Mouse (Mus musculus): ENCODE data around the gene Grm8. TPM values are rescaled to one million over a fixed set of nuclear protein-coding genes. Genes with fewer than 3 reads are reported as not detected.

Gene Grm8
- polyA plus RNA-seq, 2 experiments = 1.1 to 1.8 TPM

DNA sequence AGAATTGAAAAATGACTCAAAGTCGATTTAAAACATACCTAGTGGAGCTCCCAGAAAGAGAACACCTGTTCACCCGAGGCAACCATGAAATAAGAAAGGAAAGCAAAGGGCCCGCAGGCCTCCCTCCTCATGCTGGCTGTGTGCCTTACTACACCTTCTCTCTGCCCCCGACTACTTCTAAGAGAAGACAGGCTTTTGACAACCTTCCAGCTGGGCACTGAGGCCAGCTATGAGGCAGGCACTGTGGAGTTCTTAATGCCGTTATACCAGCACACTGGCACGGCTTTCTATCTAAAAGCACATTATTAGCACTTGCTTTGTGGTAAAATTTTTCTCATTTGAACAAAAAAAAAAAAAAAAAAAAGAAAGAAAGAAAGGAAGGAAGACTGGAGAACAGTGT, 589.5 kb downstream of the Grm8 start:
- H3K9me3 ChIP-seq (ENCODE audit: control insufficient read depth, low read length) = no peaks in the 10 kb centered on the region
- WGBS = 65% methylated on average over 6 of the region's 6 CpGs
- no peaks in the 10 kb centered on the region for H3K27me3 ChIP-seq (ENCODE audit: control insufficient read depth, insufficient read depth, low read length)
- H3K27ac ChIP-seq (replicated peaks; ENCODE audit: low read depth, low read length) = no peak overlapping the region
- DNase-seq (ENCODE audit: low spot score) (no peak), ATAC-seq (ENCODE audit: low FRiP score, low read depth) (no peak)
- no peaks in the 10 kb centered on the region for H3K36me3 ChIP-seq (ENCODE audit: control insufficient read depth, insufficient read depth, low read length)
- TF ChIP-seq POLR2A (IDR thresholded peaks at IDR 0.05; ENCODE audit: borderline replicate concordance, extremely low read depth, insufficient read depth, insufficient read length) = no peak
- no peak overlapping the region for H3K9ac ChIP-seq (ENCODE audit: low read depth, low read length, severe bottlenecking)
- H3K4me3 ChIP-seq (replicated peaks; ENCODE audit: low read length) = no peak overlapping the region
- H3K4me2 ChIP-seq (replicated peaks; ENCODE audit: low read depth, low read length, severe bottlenecking) = no peak overlapping the region
- H3K4me1 ChIP-seq (ENCODE audit: control insufficient read depth, insufficient read depth, low read length) = no peaks in the 10 kb centered on the region

GRCm38 (mm10) chr6:27517620-27518019, 617.4 kb downstream of the Grm8 start:
- H3K9ac ChIP-seq (ENCODE audit: low read depth, low read length, severe bottlenecking) = no peak overlapping the region
- ATAC-seq (ENCODE audit: low FRiP score, low read depth) (no peak), DNase-seq (ENCODE audit: low spot score) (no peak)
- 69% methylated on average over 1 of the region's 1 CpGs for WGBS
- no peaks in the 10 kb centered on the region for H3K36me3 ChIP-seq (ENCODE audit: control insufficient read depth, insufficient read depth, low read length)
- H3K27ac ChIP-seq (replicated peaks; ENCODE audit: low read depth, low read length) = no peak overlapping the region
- H3K4me2 ChIP-seq (replicated peaks; ENCODE audit: low read depth, low read length, severe bottlenecking) = no peak overlapping the region
- no peaks in the 10 kb centered on the region for H3K27me3 ChIP-seq (ENCODE audit: control insufficient read depth, insufficient read depth, low read length)
- no peaks in the 10 kb centered on the region for H3K9me3 ChIP-seq (ENCODE audit: control insufficient read depth, low read length)
- TF ChIP-seq POLR2A (IDR thresholded peaks at IDR 0.05; ENCODE audit: borderline replicate concordance, extremely low read depth, insufficient read depth, insufficient read length) = no peak
- no peak overlapping the region for H3K4me3 ChIP-seq (replicated peaks; ENCODE audit: low read length)
- H3K4me1 ChIP-seq (ENCODE audit: control insufficient read depth, insufficient read depth, low read length) = no peaks in the 10 kb centered on the region

- no peak for TF ChIP-seq POLR2A (IDR thresholded peaks at IDR 0.05; ENCODE audit: borderline replicate concordance, extremely low read depth, insufficient read depth, insufficient read length)
- WGBS = 29% methylated on average over 5 of the region's 5 CpGs
- H3K36me3 ChIP-seq (ENCODE audit: control insufficient read depth, insufficient read depth, low read length) = no peaks in the 10 kb centered on the region
These were observed 674.0 kb downstream of the Grm8 start for GRCm38 (mm10) chr6:27460998-27461397.

DNA sequence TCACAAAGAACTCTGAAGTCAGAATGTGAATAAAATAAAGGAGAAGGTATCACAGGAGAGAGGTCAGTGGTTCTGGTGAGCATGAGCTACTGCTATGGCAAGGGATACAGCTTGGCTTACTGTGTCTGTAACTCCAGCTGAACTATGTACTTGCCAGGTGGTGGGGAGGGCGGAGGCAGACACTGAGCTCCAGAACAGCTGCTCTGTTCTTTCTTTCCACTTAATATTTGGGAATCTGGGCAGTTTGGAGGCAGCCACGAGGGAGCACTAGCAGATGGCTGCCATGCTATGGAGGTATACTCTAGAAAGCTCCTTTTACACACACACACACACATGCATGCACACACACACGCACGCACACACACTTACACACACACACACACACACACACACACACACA, 726.5 kb downstream of the Grm8 start:
- ATAC-seq (ENCODE audit: low FRiP score, low read depth) (peak; percentile 79), DNase-seq (ENCODE audit: low spot score) (peak; percentile 29)
- Histone ChIP-seq H3K4me1 (ENCODE audit: control insufficient read depth, insufficient read depth, low read length) (no peaks in the 10 kb centered on the region), H3K4me2 (replicated peaks; ENCODE audit: low read depth, low read length, severe bottlenecking) (no peak overlapping the region), H3K27ac (replicated peaks; ENCODE audit: low read depth, low read length) (no peak overlapping the region), H3K9me3 (ENCODE audit: control insufficient read depth, low read length) (no peaks in the 10 kb centered on the region), H3K27me3 (ENCODE audit: control insufficient read depth, insufficient read depth, low read length) (no peaks in the 10 kb centered on the region), H3K4me3 (replicated peaks; ENCODE audit: low read length) (no peak overlapping the region), H3K9ac (ENCODE audit: low read depth, low read length, severe bottlenecking) (no peak overlapping the region), H3K36me3 (ENCODE audit: control insufficient read depth, insufficient read depth, low read length) (no peaks in the 10 kb centered on the region)
- TF ChIP-seq POLR2A (IDR thresholded peaks at IDR 0.05; ENCODE audit: borderline replicate concordance, extremely low read depth, insufficient read depth, insufficient read length) = no peak
- WGBS = 65% methylated on average over 4 of the region's 4 CpGs

More at GRCm38 (mm10) chr6:27460998-27461397, 674.0 kb downstream of the Grm8 start:
- ATAC-seq (ENCODE audit: low FRiP score, low read depth) (no peak), DNase-seq (ENCODE audit: low spot score) (no peak)
- no peaks in the 10 kb centered on the region for H3K9me3 ChIP-seq (ENCODE audit: control insufficient read depth, low read length)
- no peak overlapping the region for H3K4me2 ChIP-seq (replicated peaks; ENCODE audit: low read depth, low read length, severe bottlenecking)
- H3K9ac ChIP-seq (ENCODE audit: low read depth, low read length, severe bottlenecking) = no peak overlapping the region
- no peak overlapping the region for H3K27ac ChIP-seq (replicated peaks; ENCODE audit: low read depth, low read length)
- no peaks in the 10 kb centered on the region for H3K4me1 ChIP-seq (ENCODE audit: control insufficient read depth, insufficient read depth, low read length)
- H3K27me3 ChIP-seq (ENCODE audit: control insufficient read depth, insufficient read depth, low read length) = no peaks in the 10 kb centered on the region
- no peak overlapping the region for H3K4me3 ChIP-seq (replicated peaks; ENCODE audit: low read length)

- H3K9me3 ChIP-seq (ENCODE audit: control insufficient read depth, low read length) = no peaks in the 10 kb centered on the region
- no peaks in the 10 kb centered on the region for H3K36me3 ChIP-seq (ENCODE audit: control insufficient read depth, insufficient read depth, low read length)
- DNase-seq (ENCODE audit: low spot score) = no peak
- no peak for TF ChIP-seq POLR2A (IDR thresholded peaks at IDR 0.05; ENCODE audit: borderline replicate concordance, extremely low read depth, insufficient read depth, insufficient read length)
- H3K27me3 ChIP-seq (ENCODE audit: control insufficient read depth, insufficient read depth, low read length) = no peaks in the 10 kb centered on the region
- H3K27ac ChIP-seq (replicated peaks; ENCODE audit: low read depth, low read length) = no peak overlapping the region
- no peak overlapping the region for H3K4me2 ChIP-seq (replicated peaks; ENCODE audit: low read depth, low read length, severe bottlenecking)
- H3K4me1 ChIP-seq (ENCODE audit: control insufficient read depth, insufficient read depth, low read length) = no peaks in the 10 kb centered on the region
- no peak for ATAC-seq (ENCODE audit: low FRiP score, low read depth)
- H3K4me3 ChIP-seq (replicated peaks; ENCODE audit: low read length) = no peak overlapping the region
- no peak overlapping the region for H3K9ac ChIP-seq (ENCODE audit: low read depth, low read length, severe bottlenecking)
These were observed 762.6 kb downstream of the Grm8 start for GRCm38 (mm10) chr6:27372416-27372815.

GRCm38 (mm10) chr6:27371095-27371494, 763.9 kb downstream of the Grm8 start:
- no peaks in the 10 kb centered on the region for H3K9me3 ChIP-seq (ENCODE audit: control insufficient read depth, low read length)
- no peaks in the 10 kb centered on the region for H3K4me1 ChIP-seq (ENCODE audit: control insufficient read depth, insufficient read depth, low read length)
- no peak overlapping the region for H3K4me2 ChIP-seq (replicated peaks; ENCODE audit: low read depth, low read length, severe bottlenecking)
- no peaks in the 10 kb centered on the region for H3K27me3 ChIP-seq (ENCODE audit: control insufficient read depth, insufficient read depth, low read length)
- WGBS = 67% methylated on average over 2 of the region's 2 CpGs
- no peak overlapping the region for H3K9ac ChIP-seq (ENCODE audit: low read depth, low read length, severe bottlenecking)
- DNase-seq (ENCODE audit: low spot score) (no peak), ATAC-seq (ENCODE audit: low FRiP score, low read depth) (no peak)
- H3K4me3 ChIP-seq (replicated peaks; ENCODE audit: low read length) = no peak overlapping the region
- no peaks in the 10 kb centered on the region for H3K36me3 ChIP-seq (ENCODE audit: control insufficient read depth, insufficient read depth, low read length)
- no peak overlapping the region for H3K27ac ChIP-seq (replicated peaks; ENCODE audit: low read depth, low read length)
- no peak for TF ChIP-seq POLR2A (IDR thresholded peaks at IDR 0.05; ENCODE audit: borderline replicate concordance, extremely low read depth, insufficient read depth, insufficient read length)
